Mouse (Mus musculus): ENCODE measurements around the gene Eif5a. TPM values are rescaled to one million over a fixed set of nuclear protein-coding genes. Genes with fewer than 3 reads are reported as not detected.
A peak's percentile ranks its signal among the peaks of the same experiment; 100 is the strongest.

The Eif5a gene
- total and polyA plus RNA-seq, 2 experiments from 2014 or later = 469 to 961 TPM

DNA sequence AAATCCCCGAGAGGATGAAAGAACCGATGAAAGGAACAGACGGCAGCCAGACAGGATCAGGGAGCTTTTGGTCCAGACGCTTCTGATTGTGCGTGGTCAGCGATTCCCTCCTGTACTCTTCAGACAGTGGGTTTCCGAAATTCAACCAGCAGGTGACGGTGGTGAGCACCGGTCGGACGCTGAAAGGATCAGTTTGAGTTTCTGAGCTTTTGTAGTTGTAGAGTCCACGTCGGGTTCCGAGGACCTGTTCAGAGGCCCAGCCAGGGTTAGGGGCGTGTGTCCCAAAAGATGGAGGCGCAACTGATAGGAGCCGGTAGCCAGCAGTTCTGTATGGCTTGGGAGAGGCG lies 41.3 kb downstream of the Eif5a start:
- DNase-seq (ENCODE audit: low spot score) = peak; percentile 79
- peak overlapping the region; percentile 58 for H3K4me3 ChIP-seq (ENCODE audit: low read depth, low read length)
- WGBS = under 1% methylated on average over 18 of the region's 18 CpGs
- H3K9me3 ChIP-seq (replicated peaks; ENCODE audit: control insufficient read depth, low read length) = no peaks in the 10 kb centered on the region
- ATAC-seq (ENCODE audit: insufficient read depth, low read depth) = peak; percentile 49
- peak overlapping the region; percentile 59 for H3K9ac ChIP-seq (replicated peaks; ENCODE audit: low read depth, low read length)
- H3K4me2 ChIP-seq (ENCODE audit: low read depth, low read length) = peak overlapping the region; percentile 81
- H3K4me1 ChIP-seq (ENCODE audit: control insufficient read depth, insufficient read depth) = peaks cover 8% of the 10 kb centered on the region; the same call in 1 of the 2 replicates
- H3K27me3 ChIP-seq (ENCODE audit: control insufficient read depth, insufficient read depth, low read length) = no peaks in the 10 kb centered on the region
- H3K27ac ChIP-seq (ENCODE audit: low read depth) = peak overlapping the region; percentile 90
- no peak for TF ChIP-seq EP300 (IDR thresholded peaks at IDR 0.05; ENCODE audit: low read depth)
- TF ChIP-seq CTCF (IDR thresholded peaks at IDR 0.05; ENCODE audit: low read depth) = peak; percentile 78
- no peaks in the 10 kb centered on the region for H3K36me3 ChIP-seq (replicated peaks; ENCODE audit: control insufficient read depth, insufficient read depth, low read length)

DNA sequence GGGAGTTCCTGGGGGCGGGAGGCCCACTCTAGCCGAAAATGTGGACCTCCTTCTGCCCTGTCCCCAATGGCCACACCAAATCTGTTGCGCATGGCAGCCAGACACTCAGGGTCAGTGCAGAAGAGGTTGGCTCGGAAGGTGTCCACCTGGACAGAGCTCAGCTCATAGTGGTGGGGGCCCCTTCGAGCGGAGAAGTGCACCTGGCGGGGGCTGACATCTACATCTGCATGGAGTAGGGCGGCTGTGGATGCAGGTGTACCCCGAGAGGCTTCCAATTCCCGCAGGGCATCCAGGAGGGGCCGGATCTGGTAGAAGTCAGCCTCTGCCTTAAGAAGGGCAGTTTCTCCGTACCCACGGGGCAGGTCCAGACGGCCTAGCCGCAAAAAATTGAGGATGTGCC lies 42.0 kb downstream of the Eif5a start:
- Histone ChIP-seq H3K27me3 (ENCODE audit: control insufficient read depth, insufficient read depth, low read length) (no peaks in the 10 kb centered on the region), H3K27ac (ENCODE audit: low read depth) (no peak overlapping the region)

DNA sequence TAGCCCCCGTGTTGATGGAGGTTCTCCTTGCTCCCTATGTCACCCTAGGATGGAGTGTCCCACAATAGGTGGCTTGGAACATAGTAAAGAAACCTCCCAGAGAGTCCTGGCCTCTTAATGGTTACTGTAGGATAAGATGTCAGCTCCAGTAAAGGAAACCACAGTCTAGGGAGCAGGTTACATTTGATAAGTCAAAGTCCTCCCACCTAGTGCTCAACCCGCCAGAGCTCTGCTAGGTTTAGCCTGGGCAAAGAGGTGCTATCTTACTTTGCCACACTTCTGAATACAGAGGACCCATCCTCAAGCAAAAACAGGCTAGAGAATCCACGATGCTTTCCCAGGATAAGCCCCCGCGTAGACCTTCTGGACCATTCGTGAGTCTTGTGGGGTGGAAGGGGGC lies 42.8 kb downstream of the Eif5a start:
- H3K9ac ChIP-seq (replicated peaks; ENCODE audit: low read depth, low read length) = no peak overlapping the region

More for the DNA sequence above, 42.0 kb downstream of the Eif5a start:
- Histone ChIP-seq H3K4me1 (ENCODE audit: control insufficient read depth, insufficient read depth) (peaks cover 8% of the 10 kb centered on the region; the same call in 1 of the 2 replicates), H3K4me2 (ENCODE audit: low read depth, low read length) (peak overlapping the region; percentile 81), H3K9ac (replicated peaks; ENCODE audit: low read depth, low read length) (peak overlapping the region; percentile 59; the same call in 1 of the 2 replicates), H3K9me3 (replicated peaks; ENCODE audit: control insufficient read depth, low read length) (no peaks in the 10 kb centered on the region), H3K4me3 (ENCODE audit: low read depth, low read length) (peak overlapping the region; percentile 58), H3K36me3 (replicated peaks; ENCODE audit: control insufficient read depth, insufficient read depth, low read length) (no peaks in the 10 kb centered on the region)
- DNase-seq (ENCODE audit: low spot score) (no peak), ATAC-seq (ENCODE audit: insufficient read depth, low read depth) (no peak)
- TF ChIP-seq CTCF (IDR thresholded peaks at IDR 0.05; ENCODE audit: low read depth) (no peak), EP300 (IDR thresholded peaks at IDR 0.05; ENCODE audit: low read depth) (no peak)
- 58% methylated on average over 15 of the region's 15 CpGs for WGBS

DNA sequence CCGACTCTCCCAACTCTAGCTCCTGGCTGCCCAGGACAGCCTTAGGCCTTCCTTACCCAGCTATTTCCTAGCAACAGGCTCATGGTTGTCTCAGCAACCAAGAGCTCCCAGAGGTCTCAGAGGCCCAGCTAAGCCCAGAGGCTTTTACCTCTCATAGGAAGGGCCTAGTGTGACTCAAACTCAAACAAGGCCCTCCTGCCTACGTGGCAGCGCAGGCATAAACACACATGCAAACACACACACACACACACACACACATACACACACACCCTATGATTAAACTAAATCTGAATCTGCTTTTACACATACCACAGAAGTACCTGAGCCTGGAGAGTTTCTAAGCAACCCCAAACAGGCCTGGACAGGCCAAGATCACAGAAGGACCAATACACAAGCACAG lies 43.4 kb downstream of the Eif5a start:
- no peak overlapping the region for H3K4me3 ChIP-seq (ENCODE audit: low read depth, low read length)
- no peak overlapping the region for H3K9ac ChIP-seq (replicated peaks; ENCODE audit: low read depth, low read length)
- no peaks in the 10 kb centered on the region for H3K9me3 ChIP-seq (replicated peaks; ENCODE audit: control insufficient read depth, low read length)
- WGBS = 69% methylated on average over 3 of the region's 3 CpGs
- 0 out of 2 replicates have a peak overlapping the region, but pooled peaks have one; percentile 81 for H3K4me2 ChIP-seq (ENCODE audit: low read depth, low read length)
- no peaks in the 10 kb centered on the region for H3K27me3 ChIP-seq (ENCODE audit: control insufficient read depth, insufficient read depth, low read length)
- peaks cover 8% of the 10 kb centered on the region; the same call in 1 of the 2 replicates for H3K4me1 ChIP-seq (ENCODE audit: control insufficient read depth, insufficient read depth)
- no peak overlapping the region for H3K27ac ChIP-seq (ENCODE audit: low read depth)
- no peaks in the 10 kb centered on the region for H3K36me3 ChIP-seq (replicated peaks; ENCODE audit: control insufficient read depth, insufficient read depth, low read length)
- DNase-seq (ENCODE audit: low spot score) = no peak
- no peak for ATAC-seq (ENCODE audit: insufficient read depth, low read depth)
- no peak for TF ChIP-seq CTCF (IDR thresholded peaks at IDR 0.05; ENCODE audit: low read depth)
- no peak for TF ChIP-seq EP300 (IDR thresholded peaks at IDR 0.05; ENCODE audit: low read depth)

More for the DNA sequence above, 42.8 kb downstream of the Eif5a start:
- Histone ChIP-seq H3K4me3 (ENCODE audit: low read depth, low read length) (0 out of 2 replicates have a peak overlapping the region, but pooled peaks have one; percentile 58), H3K4me2 (ENCODE audit: low read depth, low read length) (peak overlapping the region; percentile 81; the same call in 1 of the 2 replicates), H3K9me3 (replicated peaks; ENCODE audit: control insufficient read depth, low read length) (no peaks in the 10 kb centered on the region), H3K27ac (ENCODE audit: low read depth) (no peak overlapping the region), H3K36me3 (replicated peaks; ENCODE audit: control insufficient read depth, insufficient read depth, low read length) (no peaks in the 10 kb centered on the region), H3K27me3 (ENCODE audit: control insufficient read depth, insufficient read depth, low read length) (no peaks in the 10 kb centered on the region), H3K4me1 (ENCODE audit: control insufficient read depth, insufficient read depth) (peaks cover 8% of the 10 kb centered on the region; the same call in 1 of the 2 replicates)
- 82% methylated on average over 6 of the region's 6 CpGs for WGBS
- ATAC-seq (ENCODE audit: insufficient read depth, low read depth) (no peak), DNase-seq (ENCODE audit: low spot score) (no peak)
- TF ChIP-seq CTCF (IDR thresholded peaks at IDR 0.05; ENCODE audit: low read depth) (no peak), EP300 (IDR thresholded peaks at IDR 0.05; ENCODE audit: low read depth) (no peak)

DNA sequence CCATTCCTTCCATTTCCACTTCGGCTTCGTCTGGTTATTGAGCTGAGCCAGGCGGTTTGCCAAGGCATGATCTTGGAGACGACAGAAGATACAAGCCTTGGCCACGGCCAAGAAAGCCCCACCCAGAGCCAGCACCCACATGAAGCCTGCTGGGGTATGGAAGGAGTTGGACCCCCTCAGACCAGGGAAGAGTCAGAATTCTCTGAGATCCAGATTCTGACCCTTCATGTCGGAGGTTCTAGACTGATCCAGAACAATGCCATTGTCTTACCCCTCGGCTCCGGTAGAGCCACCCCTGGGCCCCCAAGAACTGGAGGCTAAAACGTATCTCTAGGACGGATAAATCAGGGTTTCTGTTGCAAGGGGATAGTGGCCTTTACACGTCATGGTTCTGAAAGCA lies 43.9 kb downstream of the Eif5a start, which contains the start of gene Tmem95:
Tmem95 (minus strand) TSS at position 141 of the 400 bp plus-strand sequence.
- no peaks in the 10 kb centered on the region for H3K9me3 ChIP-seq (replicated peaks; ENCODE audit: control insufficient read depth, low read length)
- no peak within 1 kb of the TSS; the same call in 1 of the 2 replicates for H3K9ac ChIP-seq (replicated peaks; ENCODE audit: low read depth, low read length)
- 84% methylated on average over 11 of the region's 11 CpGs for WGBS
- ATAC-seq (ENCODE audit: insufficient read depth, low read depth) (no peak), DNase-seq (ENCODE audit: low spot score) (no peak)
- TF ChIP-seq CTCF (IDR thresholded peaks at IDR 0.05; ENCODE audit: low read depth) (no peak), EP300 (IDR thresholded peaks at IDR 0.05; ENCODE audit: low read depth) (no peak)
- no peaks in the 10 kb centered on the region for H3K27me3 ChIP-seq (ENCODE audit: control insufficient read depth, insufficient read depth, low read length)
- no peak within 1 kb of the TSS for H3K4me3 ChIP-seq (ENCODE audit: low read depth, low read length)
- H3K36me3 ChIP-seq (replicated peaks; ENCODE audit: control insufficient read depth, insufficient read depth, low read length) = no peaks in the 10 kb centered on the region
- peak within 1 kb of the TSS; percentile 81 for H3K4me2 ChIP-seq (ENCODE audit: low read depth, low read length)
- peak within 1 kb of the TSS; percentile 79; the same call in 1 of the 2 replicates for H3K27ac ChIP-seq (ENCODE audit: low read depth)
- H3K4me1 ChIP-seq (ENCODE audit: control insufficient read depth, insufficient read depth) = peaks cover 8% of the 10 kb centered on the region; the same call in 1 of the 2 replicates

DNA sequence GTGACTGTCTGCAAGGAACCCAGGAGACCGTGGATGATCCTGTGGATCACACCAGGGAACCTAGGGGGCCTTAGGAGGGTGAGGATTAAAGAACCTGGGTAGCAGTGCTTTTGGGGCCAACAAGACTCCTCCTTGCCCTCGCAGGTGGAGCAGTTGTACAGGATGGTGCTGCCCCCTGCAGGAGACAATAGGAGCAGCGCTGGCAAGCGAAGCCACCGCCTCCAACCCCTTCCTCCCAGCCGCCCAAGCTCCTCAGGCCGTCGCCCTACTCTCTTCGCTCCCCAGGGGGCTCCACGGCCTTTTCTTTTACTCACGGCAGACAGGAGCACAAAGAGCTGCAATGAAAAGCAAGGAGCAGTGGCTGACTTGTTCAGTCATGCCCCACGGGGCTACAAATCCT lies 44.9 kb downstream of the Eif5a start:
- 5% methylated on average over 12 of the region's 12 CpGs for WGBS
- no peaks in the 10 kb centered on the region for H3K36me3 ChIP-seq (replicated peaks; ENCODE audit: control insufficient read depth, insufficient read depth, low read length)
- peak; percentile 40; the same call in 1 of the 2 replicates for ATAC-seq (ENCODE audit: insufficient read depth, low read depth)
- H3K4me3 ChIP-seq (ENCODE audit: low read depth, low read length) = no peak overlapping the region
- peak overlapping the region; percentile 46 for H3K4me2 ChIP-seq (ENCODE audit: low read depth, low read length)
- DNase-seq (ENCODE audit: low spot score) = peak; percentile 87
- peaks cover 8% of the 10 kb centered on the region; the same call in 1 of the 2 replicates for H3K4me1 ChIP-seq (ENCODE audit: control insufficient read depth, insufficient read depth)
- no peak for TF ChIP-seq EP300 (IDR thresholded peaks at IDR 0.05; ENCODE audit: low read depth)
- peak; percentile 94 for TF ChIP-seq CTCF (IDR thresholded peaks at IDR 0.05; ENCODE audit: low read depth)
- H3K27ac ChIP-seq (ENCODE audit: low read depth) = peak overlapping the region; percentile 79
- no peaks in the 10 kb centered on the region for H3K27me3 ChIP-seq (ENCODE audit: control insufficient read depth, insufficient read depth, low read length)
- no peaks in the 10 kb centered on the region for H3K9me3 ChIP-seq (replicated peaks; ENCODE audit: control insufficient read depth, low read length)
- H3K9ac ChIP-seq (replicated peaks; ENCODE audit: low read depth, low read length) = no peak overlapping the region; the same call in 1 of the 2 replicates

Measured in heart, postnatal 0 days (tissue).